Mouse (Mus musculus): Measurements from ENCODE around the gene Sfxn5. TPM values are rescaled to one million over a fixed set of nuclear protein-coding genes. Genes with fewer than 3 reads are reported as not detected.

The Sfxn5 gene
- total and polyA plus RNA-seq, 3 experiments: 1.8 to 3.0 TPM; not detected in 1

DNA sequence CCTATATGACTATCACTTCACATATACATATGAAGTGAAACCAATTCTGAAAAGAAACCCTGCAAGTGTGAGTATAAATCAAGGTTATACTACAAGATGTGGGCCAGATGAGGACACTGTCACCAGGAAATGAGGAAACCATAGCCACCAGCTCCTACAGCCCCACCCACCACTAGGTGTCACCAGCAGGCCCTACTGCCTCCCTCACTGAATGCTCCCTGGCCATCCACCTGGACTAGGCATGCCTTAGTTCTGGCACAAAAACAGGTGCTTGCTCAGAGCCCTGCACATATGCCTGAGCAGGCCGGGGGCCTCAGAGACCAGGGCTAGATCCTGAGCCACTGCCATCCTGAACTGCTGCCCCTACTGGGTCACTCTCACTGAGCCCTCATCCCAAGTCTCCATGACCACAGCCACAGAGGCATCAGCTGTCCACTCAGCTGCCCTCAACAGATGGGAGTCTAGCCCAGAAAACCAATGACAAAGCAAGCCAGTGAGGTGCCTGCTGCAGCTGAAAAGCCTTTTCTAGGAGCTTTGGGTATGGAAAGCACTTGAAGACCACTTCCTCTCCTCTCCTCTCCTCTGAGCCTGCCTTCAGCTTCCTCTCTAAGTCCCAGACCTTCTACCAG lies 6.2 kb upstream of the Sfxn5 start:
- TF ChIP-seq CTCF (IDR thresholded peaks at IDR 0.05 in 2 of 3, conservative IDR thresholded peaks at IDR 0.05 in 1 of 3; ENCODE audit: control insufficient read depth in 1 of 3, insufficient read depth in 1 of 3, low read depth in 2 of 3, low read length in 3 of 3, poor library complexity in 1 of 3, severe bottlenecking in 1 of 3) (peak; percentile 75 to 85 (median 82)), ZKSCAN1 (IDR thresholded peaks at IDR 0.05; ENCODE audit: low read depth, low read length) (no peak), MAFK (IDR thresholded peaks at IDR 0.05; ENCODE audit: borderline replicate concordance, low read depth, low read length) (no peak), SMC3 (IDR thresholded peaks at IDR 0.05; ENCODE audit: low read depth, low read length) (peak; percentile 81), MYC (IDR thresholded peaks at IDR 0.05; ENCODE audit: low read depth, low read length) (no peak), TAL1 (IDR thresholded peaks at IDR 0.05; ENCODE audit: low read length) (no peak), RAD21 (IDR thresholded peaks at IDR 0.05; ENCODE audit: low read depth, low read length) (peak; percentile 55), EP300 (IDR thresholded peaks at IDR 0.05; ENCODE audit: low read depth in 1 of 2, low read length in 2 of 2) (no peak)
- no peaks in the 10 kb centered on the region for H3K36me3 ChIP-seq (ENCODE audit: control insufficient read depth in 1 of 2, insufficient read depth in 2 of 2, low read length in 2 of 2)
- no peaks in the 10 kb centered on the region for H3K9me3 ChIP-seq (replicated peaks; ENCODE audit: insufficient read depth, low read length)
- peaks cover 0 to 1% of the 10 kb centered on the region in 2 experiments; a peak in 1 of 4 replicates for H3K4me1 ChIP-seq (ENCODE audit: control insufficient read depth in 1 of 2, insufficient read depth in 2 of 2, low read length in 2 of 2)
- DNase-seq (ENCODE audit: low read depth, low spot score): peak; percentile 61
- H3K27ac ChIP-seq (ENCODE audit: control insufficient read depth, low read depth, low read length): no peak overlapping the region
- no peak overlapping the region for H3K4me3 ChIP-seq (ENCODE audit: control insufficient read depth in 1 of 2, insufficient read depth in 1 of 2, low read depth in 2 of 2, low read length in 2 of 2)
- no peak overlapping the region for H3K9ac ChIP-seq (ENCODE audit: control insufficient read depth, low read depth, low read length, poor library complexity, severe bottlenecking)
- no peaks in the 10 kb centered on the region for H3K79me2 ChIP-seq (ENCODE audit: control insufficient read depth, insufficient read depth, low read length, poor library complexity)
- no peaks in the 10 kb centered on the region for H3K27me3 ChIP-seq (ENCODE audit: control insufficient read depth in 1 of 2, insufficient read depth in 2 of 2, low read length in 2 of 2)

DNA sequence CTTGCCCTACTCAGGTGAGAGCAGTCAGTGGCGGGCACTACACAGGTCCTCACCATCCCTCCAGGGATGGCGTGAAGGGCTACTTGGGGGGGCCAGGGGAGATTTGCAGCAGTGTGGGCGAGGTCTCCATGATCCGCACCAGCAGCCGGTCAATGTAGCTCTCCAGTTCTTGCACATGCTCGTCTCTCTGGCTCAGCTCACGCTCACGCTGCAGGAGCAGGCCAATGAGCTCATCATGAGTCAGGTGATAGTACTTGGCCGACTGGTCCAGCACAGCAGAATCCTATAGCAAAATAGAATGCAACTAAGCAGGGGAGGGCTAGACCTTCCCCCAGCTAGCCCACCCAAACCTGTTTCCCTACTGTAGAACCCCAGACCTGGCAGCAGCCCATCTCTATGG lies 3.7 kb upstream of the Sfxn5 start:
- no peak overlapping the region for H3K4me3 ChIP-seq (ENCODE audit: control insufficient read depth in 1 of 2, insufficient read depth in 1 of 2, low read depth in 2 of 2, low read length in 2 of 2)
- TF ChIP-seq ZC3H11A (IDR thresholded peaks at IDR 0.05; ENCODE audit: low read depth, low read length) (no peak), JUND (IDR thresholded peaks at IDR 0.05; ENCODE audit: low read depth, low read length) (no peak), ZMIZ1 (IDR thresholded peaks at IDR 0.05; ENCODE audit: low read depth, low read length) (no peak), E2F4 (IDR thresholded peaks at IDR 0.05; ENCODE audit: borderline replicate concordance, low read depth, low read length) (no peak), RAD21 (IDR thresholded peaks at IDR 0.05; ENCODE audit: low read depth, low read length) (no peak), USF2 (IDR thresholded peaks at IDR 0.05; ENCODE audit: borderline replicate concordance in 1 of 2, insufficient read depth in 1 of 2, low read depth in 1 of 2, low read length in 2 of 2) (no peak), TCF12 (IDR thresholded peaks at IDR 0.05; ENCODE audit: low read depth, low read length) (no peak), RCOR1 (IDR thresholded peaks at IDR 0.05; ENCODE audit: low read depth, low read length) (no peak), POLR2A (IDR thresholded peaks at IDR 0.05; ENCODE audit: control insufficient read depth in 1 of 2, insufficient read depth in 1 of 2, low read depth in 1 of 2, low read length in 2 of 2, poor library complexity in 1 of 2) (no peak), GATA1 (IDR thresholded peaks at IDR 0.05; ENCODE audit: low read depth, low read length) (no peak), BHLHE40 (IDR thresholded peaks at IDR 0.05; ENCODE audit: borderline replicate concordance, low read depth, low read length) (no peak), MEF2A (IDR thresholded peaks at IDR 0.05; ENCODE audit: extremely low read depth, insufficient replicate concordance, low read depth, low read length, poor library complexity, severe bottlenecking) (no peak), SMC3 (IDR thresholded peaks at IDR 0.05; ENCODE audit: low read depth, low read length) (no peak)
- H3K9ac ChIP-seq (ENCODE audit: control insufficient read depth, low read depth, low read length, poor library complexity, severe bottlenecking): no peak overlapping the region
- H3K27me3 ChIP-seq (ENCODE audit: control insufficient read depth in 1 of 2, insufficient read depth in 2 of 2, low read length in 2 of 2): no peaks in the 10 kb centered on the region
- peaks cover 2 to 9% of the 10 kb centered on the region in 2 experiments; a peak in 3 of 4 replicates for H3K4me1 ChIP-seq (ENCODE audit: control insufficient read depth in 1 of 2, insufficient read depth in 2 of 2, low read length in 2 of 2)
- peaks cover 2% of the 10 kb centered on the region; the same call in 1 of the 2 replicates for H3K79me2 ChIP-seq (ENCODE audit: control insufficient read depth, insufficient read depth, low read length, poor library complexity)
- DNase-seq (ENCODE audit: low read depth, low spot score): no peak
- no peak overlapping the region for H3K27ac ChIP-seq (ENCODE audit: control insufficient read depth, low read depth, low read length)
- H3K36me3 ChIP-seq (ENCODE audit: control insufficient read depth in 1 of 2, insufficient read depth in 2 of 2, low read length in 2 of 2): peaks cover 0 to 3% of the 10 kb centered on the region in 2 experiments; a peak in 1 of 4 replicates
- no peaks in the 10 kb centered on the region for H3K9me3 ChIP-seq (replicated peaks; ENCODE audit: insufficient read depth, low read length)
